Mouse (Mus musculus): ENCODE measurements around the gene Helz.

DNA sequence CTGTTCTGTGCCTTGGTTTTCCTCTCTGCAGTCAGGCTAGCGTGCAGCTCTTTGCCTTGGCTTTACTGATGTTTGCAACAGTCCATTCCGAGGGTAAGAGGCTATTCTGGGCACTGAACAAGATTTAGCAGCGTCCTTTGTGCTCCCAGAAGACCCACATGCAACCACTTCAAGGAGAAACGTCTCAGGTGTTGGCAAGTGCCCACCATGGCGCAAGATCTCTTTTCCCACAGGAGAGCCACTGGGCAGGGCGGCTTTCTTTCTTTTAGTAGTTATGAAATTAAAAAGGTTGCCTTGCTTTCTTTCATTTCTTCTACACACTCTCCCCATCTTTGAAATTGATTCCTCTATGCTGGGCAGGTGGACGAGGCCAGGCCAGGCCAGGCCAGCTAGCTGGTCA, 181.4 kb downstream of the Helz start:
- TF ChIP-seq CHD2 (IDR thresholded peaks at IDR 0.05; ENCODE audit: low read depth, low read length) = no peak
- no peak for TF ChIP-seq ZNF384 (IDR thresholded peaks at IDR 0.05; ENCODE audit: low read depth, low read length)
- no peak for TF ChIP-seq ZC3H11A (IDR thresholded peaks at IDR 0.05; ENCODE audit: borderline replicate concordance, low read depth, low read length)
- TF ChIP-seq MAFK (IDR thresholded peaks at IDR 0.05; ENCODE audit: insufficient read depth, low read depth, low read length) = no peak
- TF ChIP-seq HCFC1 (IDR thresholded peaks at IDR 0.05; ENCODE audit: borderline replicate concordance, insufficient read depth, low read length) = no peak
